Mouse (Mus musculus) C2C12 (cell line): ENCODE measurements around the gene Car7.

Source experiments
- CEBPB ChIP-seq: IDR thresholded peaks from one replicate; pipeline ENCODE4 v1.6.1; 2011; ENCODE audit warnings: low read depth, mild to moderate bottlenecking, control low read depth, moderate library complexity
- CTCF ChIP-seq: IDR thresholded peaks from one replicate; pipeline ENCODE4 v1.5.1; 2011; ENCODE audit not compliant: control insufficient read depth, insufficient read depth, insufficient read length
- MYOD1 ChIP-seq: IDR thresholded peaks from one replicate; pipeline ENCODE4 v1.6.1; 2011; ENCODE audit warnings: low read depth; ENCODE audit not compliant: control insufficient read depth, insufficient read length
- USF1 ChIP-seq: IDR thresholded peaks from one replicate; pipeline ENCODE4 v1.6.1; 2011; ENCODE audit warnings: low read depth, mild to moderate bottlenecking, control low read depth, moderate library complexity

DNA sequence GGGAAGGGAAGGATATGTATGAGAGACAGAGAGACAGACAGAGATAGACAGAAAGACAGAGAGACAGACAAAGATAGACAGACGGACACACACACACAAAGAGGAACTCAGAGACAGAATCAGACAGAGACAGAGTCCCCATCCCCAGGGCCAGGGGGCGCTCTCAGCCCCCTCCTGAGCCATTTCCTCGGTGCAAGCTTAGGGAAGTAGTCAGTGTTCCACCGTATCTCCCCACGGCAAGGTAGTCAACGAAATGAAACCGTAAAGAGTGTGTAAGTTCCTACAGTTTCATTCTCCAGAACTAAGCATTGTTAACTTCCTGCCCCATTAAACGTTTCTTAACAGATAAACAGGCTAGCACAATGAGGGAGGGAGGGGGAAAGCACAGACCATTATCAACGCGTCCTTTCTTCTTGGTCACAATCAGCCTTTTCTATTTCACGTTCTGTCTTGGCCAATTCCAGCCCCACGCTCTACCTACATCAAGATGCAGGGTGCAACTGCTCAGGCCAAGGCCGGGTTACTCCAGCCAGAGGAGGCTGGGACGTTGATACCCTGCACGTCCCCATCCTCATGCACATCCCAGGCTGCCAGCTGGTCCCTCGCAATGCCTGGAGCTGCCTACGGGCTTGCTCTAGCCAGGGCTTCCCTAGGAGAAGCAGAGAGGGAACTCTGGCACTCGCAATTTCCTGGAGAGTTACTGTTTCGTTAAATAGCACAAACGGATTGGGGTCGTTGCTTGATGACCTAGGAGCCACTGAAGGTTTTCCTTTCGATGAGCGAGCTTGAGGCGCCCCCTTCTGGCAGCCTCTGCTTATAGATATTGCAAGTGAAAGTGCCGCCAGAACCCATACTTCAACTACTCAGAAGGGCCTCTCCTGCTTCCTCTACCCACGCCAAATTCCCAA, 36.2 kb downstream of the Car7 start:
- TF ChIP-seq CTCF (peak; percentile 81), USF1 (no peak), MYOD1 (no peak), CEBPB (no peak)
